Mouse (Mus musculus) fibroblast of lung, adult 2 months (primary cell): ENCODE measurements around the gene E330017A01Rik.
"Not testable (repeated sequence)": the region's sequence is repeated elsewhere in the genome, so short reads cannot be mapped to it uniquely, and the experiment has no call there.

ENCODE experiments used
- DNase-seq: peaks from one replicate; pipeline ENCODE4 v3.0.0-alpha.2; 2011; ENCODE audit warnings: low read depth

E330017A01Rik gene

DNA sequence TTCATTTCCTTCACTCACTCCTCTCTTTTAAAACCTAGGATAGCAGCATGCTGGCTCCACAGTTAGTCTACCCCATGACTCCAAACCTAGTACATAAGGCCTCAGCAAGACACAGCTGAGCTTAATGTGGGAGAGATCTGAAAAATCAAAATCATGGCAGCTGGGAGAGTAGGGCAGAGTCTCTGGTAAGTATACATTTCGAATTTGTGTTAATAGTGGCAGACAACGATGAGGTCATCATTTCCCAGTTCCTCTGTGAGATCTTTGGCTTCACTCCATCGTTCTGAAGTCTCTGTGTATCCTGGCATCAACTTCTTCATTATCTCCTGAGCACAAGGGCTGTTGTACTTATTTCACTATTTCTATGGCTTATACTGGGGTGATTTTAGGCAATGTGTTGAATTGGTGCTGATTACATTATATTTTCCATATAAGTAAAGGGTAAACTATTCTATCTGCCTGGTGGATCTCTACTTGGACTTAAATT is at the start of gene E330017A01Rik:
Gene E330017A01Rik, minus strand, starts transcription at position 51 of the 487 bp plus-strand sequence.
- DNase-seq = no peak

DNA sequence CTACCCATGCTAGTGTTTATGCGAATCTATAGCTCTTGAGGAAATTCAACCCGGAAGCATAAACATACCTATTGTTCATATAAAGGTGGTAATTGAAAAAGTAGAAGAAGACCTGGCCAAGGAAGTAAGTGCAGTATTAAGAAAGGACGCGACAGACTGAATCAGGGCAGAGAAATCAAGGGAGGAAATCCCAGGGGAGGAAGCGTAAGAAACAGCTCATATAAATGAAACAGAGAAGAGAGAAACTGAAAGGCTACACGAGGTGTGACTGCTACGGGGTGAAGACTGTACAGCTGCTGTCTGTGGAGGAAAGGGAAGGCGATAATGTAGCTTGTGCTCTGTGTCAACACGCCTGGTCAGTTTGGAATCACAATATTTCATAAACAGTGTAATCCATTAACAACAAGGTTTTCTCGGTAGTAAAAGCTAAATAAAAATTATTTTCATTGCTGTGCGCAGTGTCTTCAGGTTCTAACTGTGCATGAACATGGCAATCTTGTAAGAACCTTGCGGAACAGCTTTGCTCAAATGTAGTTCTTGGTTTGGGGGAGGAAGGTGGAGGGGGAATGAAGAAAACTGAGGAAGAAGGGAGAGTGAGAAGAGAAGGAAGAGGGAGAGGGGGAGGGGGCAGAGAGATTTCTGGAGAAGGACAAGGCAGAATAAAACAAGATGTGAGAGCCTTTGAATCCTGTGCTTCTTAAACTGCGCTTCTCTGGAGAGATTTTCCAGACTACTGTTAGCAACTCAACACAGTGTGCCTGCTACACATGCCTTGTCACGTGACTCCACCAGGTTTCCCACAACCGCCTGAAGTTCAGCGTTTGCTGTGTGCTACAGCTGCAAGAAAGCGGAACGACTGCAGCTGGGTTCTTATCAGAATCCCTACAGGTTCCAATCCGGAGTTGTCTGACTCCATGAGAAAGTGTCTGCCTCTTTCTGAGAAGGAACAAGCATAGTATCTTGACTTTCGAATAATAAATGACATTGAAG is 47.3 kb upstream of the E330017A01Rik start:
- DNase-seq = no peak

DNA sequence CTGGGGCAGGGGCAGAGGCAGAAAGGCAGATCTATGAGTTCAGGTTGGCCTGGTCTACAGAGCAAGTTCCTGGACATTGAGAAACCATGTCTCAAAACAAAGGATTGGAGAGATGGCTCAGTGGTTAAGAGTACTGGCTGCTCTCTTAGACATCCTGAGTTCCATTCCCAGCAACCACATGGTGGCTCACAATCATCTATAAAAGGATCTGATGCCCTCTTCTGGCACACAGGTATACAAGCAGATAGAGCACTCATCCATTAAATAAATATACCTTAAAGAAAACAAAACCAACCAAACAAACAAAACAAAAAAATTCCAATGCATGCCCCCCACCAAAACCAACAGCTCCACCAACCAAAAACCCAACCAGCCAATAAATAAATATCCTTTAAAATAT is 46.0 kb upstream of the E330017A01Rik start:
- no peak for DNase-seq

DNA sequence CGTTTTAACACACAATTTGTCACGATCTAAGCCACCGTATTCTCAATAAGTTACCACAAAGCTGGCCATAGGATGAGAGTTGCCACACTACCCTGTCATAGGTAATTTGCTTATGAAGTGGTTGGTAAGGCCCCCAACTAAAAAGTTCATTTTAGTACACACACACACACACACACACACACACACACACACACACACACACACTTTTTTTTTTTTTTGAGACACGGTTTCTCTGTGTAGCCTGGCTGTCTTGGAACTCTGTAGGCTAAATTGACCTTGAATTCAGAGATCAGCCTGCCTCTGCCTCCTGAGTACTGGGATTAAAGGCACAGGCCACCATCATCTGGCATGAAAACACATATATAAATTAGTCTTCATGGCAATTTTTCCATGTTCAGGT is 45.4 kb upstream of the E330017A01Rik start:
- no peak for DNase-seq

DNA sequence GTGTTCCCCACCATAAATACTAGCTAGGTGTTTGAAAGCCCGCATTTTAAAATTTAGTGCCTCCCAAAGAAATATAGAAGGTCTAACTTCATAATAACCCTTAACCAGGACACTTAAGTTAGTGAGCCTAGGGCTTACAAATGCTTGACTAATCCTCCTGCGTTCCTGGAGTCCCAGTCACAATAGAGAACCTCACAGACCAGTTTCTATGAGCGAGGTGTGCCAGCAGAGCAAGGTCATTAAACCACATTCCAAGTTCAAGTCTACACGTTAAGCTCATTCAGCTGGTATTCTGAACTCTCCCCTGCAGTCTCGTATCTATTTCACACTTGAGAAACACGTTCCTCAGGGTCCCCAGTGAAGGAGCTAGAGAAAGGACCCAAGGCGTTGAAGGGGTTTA is 44.3 kb upstream of the E330017A01Rik start:
- no peak for DNase-seq

DNA sequence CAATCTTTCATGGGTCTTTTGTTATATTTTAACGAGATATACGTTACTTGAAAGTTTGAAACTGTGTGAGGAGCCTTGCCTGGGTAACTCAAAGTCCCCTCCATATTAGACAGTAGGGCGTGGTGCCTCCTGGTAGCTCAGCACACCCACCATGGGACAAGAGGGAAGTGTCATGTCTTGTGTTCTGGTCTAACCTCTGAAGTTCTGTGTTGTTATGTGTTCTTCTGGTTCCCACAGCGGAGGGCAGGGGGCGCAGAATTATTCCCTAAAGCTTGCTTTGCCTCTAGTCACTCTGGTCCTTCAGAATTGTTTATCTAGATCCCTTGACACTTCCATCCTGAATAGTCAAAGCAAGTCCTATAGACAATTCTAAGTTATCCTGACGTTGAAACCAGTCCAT is 43.5 kb upstream of the E330017A01Rik start:
- no peak for DNase-seq

DNA sequence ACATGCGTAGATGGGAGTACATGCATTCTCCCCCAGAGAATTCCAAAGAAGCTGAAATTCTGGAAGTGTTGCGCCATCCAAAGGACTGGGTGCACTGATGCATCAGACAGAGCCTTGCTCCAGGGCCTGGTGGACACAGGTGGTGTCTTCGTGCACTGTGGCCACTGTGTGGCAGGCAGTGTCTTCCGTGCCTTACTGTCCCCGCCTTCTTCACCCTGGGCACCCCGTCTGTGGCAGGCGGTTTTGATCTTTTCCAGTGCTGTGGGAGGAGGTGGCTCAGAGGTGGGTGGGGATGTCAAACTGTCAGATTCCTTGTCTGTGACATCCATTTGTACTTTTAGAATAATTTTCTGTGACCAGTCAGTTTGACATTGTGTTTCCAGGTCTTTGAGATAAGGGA is 40.1 kb upstream of the E330017A01Rik start:
- no peak for DNase-seq

DNA sequence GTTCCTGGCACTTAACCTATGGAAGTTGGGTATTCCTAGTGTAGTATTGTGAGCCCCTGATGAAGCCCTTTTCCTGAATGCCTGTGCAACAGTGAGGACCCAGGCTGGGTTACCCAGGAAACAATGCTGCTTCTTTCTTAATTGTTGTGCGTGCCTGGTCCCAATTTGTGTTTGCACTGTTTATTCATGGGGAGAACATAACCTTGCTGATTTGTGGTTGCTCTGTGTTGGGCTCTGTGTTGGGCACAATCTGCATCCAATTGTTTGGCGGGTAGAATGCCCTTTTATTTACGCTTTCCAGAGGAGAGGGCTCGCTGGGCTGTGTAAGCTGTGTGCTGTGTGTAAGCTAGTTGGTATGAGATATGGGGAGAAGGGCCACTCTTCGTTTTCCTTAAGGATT is 39.0 kb upstream of the E330017A01Rik start:
- no peak for DNase-seq

DNA sequence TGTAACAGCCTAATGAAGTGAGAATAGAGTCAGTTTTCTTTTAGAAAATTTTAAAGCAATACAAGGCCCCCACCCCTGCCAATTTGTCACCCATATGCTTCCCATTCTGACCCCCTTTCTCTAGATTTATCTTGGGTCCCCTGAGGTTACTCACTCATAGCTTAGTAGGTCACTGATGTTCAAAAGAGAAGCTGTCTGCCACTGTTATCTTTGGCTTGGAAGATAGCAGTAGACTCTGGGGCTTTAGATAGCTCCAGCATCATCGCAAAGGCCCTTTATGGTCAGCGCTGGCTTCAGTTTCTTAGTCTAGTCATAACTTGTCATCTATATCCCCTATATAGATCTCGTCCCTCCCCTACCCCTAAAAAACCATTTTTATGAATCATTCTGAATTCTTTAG is 38.1 kb upstream of the E330017A01Rik start:
- no peak for DNase-seq

DNA sequence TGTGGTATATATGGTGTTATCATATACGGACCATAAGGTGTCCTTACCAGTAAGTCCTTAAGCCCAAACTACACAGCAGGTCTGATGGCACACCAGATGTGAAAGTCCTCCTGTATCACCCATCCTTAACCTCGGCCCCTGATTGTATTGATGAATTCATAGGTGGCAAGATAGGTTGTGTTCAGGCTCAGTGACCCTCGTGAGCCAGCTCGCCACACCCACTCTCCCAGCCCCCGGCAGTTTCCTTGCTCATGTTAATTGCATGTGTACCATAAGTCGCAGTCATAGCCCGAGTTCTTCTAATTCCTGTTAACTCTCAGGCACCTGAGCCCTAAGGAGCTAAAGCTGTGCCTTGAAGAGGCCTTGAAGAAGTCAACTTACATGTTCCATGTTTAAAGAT is 37.6 kb upstream of the E330017A01Rik start:
- no peak for DNase-seq

DNA sequence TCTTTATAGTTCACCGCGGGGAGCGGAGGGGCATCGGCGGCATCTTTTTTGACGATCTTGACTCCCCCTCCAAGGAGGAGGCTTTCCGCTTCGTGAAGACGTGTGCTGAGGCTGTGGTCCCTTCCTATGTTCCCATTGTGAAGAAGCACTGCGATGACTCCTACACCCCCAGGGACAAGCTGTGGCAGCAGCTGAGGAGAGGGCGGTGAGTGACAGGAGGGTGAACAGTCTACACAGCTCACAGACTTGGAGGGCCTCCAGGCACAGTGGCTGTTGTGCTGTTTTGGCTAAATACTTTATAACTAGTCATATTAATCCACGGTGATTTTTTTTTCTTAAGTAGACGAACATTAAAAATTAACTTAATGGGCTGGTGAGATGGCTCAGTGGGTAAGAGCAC is 36.7 kb upstream of the E330017A01Rik start:
- no peak for DNase-seq

DNA sequence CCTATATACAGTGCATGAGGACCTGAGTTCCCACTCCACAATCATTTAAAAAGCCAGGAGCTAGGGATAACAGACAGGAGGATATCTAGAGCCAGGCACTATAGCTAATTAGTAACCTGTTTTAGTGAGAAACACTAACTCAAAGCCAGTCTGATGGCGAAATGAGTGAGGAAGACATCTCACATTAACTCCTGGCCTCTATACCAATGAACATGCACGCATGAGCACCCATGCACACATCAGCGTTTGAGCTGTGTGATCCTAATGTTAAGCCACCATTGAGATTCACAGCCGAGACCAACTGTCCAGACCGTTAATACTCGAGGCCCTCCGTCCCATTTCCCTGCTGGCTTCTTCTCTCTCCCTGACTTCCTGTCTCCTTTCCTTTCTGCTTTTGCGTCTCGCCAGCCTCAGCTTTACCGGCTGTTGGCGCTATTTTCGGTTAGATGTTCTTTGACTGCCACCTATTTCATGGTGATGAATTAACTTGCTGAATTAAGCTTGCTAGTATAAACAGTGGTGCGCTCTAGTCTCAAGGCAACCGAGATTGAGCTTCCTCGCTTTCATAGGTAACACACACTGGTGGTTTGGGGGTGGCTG is 35.4 kb upstream of the E330017A01Rik start:
- no peak for DNase-seq

DNA sequence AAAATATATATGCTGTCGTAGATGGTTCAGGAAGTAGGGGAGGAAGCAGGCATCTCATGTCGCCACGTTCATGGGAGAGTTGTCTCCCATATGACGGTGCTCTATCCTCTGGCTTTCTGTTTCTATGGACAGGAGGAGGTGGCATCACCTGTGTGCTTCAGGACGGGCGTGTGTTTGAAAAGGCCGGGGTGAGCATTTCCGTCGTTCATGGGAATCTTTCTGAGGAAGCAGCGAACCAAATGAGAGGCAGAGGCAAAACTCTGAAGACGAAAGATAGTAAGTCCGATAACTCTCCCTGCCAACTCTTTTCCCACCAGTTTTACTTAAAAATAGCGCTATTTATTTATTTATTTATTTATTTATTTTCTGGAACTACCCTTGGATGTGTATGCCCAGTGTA is 33.9 kb upstream of the E330017A01Rik start:
- DNase-seq = no peak

DNA sequence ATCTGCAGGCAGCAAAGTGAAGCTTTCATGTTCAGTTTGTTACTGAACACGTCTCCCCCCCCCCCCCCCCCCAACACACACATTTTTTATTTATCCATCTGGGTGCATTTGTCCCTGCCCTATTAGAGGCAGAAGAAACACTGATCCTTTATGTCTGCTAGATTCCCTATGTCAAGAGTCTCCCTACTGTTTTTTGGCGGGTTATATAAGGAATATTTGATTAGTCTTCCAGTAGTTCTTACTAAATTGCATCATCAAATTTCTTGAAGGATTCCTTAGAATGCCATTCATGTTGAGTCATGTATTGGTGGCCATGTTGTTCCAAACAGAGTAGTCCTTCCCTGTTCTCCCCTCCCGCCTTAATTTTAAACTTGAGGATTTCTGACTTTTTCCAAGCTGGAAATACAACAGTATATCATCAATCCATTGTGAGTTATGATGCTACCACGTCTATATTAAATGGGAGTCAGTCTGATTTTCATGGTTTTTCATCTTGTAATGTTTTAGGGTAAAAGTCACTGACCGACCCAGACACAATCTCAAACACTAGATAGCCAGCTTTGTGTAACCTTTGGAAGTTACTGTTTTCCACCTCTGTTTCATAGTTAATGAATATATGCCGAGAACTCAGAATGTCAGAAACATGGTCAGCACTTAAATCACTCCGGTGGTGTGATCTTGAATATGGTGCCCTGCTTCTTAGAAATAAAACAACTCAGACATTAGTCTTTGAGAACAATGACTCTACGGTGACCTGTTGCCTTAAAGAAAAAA is 32.9 kb upstream of the E330017A01Rik start:
- no peak for DNase-seq

DNA sequence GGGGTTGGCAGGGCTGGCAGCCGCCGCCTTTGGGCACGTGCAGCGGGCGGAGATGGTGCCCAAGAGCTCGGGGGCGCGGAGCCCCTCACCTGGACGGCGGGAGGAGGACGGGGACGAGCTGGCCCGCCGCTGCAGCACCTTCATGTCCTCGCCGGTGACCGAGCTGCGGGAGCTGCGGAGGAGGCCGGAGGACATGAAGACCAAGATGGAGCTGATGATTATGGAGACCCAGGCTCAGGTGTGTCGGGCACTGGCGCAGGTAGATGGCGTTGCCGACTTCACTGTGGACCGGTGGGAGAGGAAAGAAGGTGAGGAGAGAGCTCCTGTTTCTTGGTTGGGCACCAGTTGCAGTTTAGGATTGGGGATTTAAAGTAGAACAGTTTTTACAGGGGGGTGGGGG is 32.1 kb upstream of the E330017A01Rik start:
- no peak for DNase-seq

DNA sequence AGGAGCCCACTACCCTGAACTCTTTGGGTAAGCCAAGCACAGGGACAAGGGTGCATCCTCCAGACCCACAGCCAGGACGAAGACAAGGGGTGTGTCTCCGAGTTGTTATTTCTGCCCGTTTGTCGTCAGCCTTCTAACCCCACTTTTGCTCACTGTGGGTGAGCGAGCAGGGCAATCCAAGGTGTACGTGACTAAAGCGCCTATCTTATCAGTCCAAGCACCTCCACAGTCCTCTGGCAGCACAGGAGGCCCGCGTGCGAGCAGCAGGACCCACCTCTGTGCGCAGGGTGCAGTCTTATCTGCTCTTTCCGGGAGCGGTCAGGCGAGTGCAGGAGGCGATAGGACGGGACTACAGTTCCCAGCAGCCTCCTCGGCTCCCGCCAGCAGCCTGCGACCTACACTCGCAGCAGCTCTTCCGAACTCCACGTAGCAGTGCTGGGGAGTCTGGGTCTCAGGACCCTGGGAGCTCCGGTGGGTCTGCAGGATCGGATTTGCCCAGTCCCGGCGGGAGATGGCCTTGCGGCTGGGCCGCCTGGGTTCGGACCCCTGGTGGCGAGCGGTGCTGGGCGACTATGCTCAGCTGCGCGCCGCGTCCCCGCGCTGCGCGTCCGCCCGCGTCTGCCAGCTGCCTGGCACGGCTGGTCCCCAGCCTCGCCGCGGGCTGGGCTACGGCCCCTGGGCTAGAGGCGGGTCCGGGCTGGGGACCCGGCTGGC is 31.5 kb upstream of the E330017A01Rik start, which contains the start of gene Cpox:
Gene Cpox, plus strand, starts transcription at position 376 of the 714 bp plus-strand sequence.
- peak; percentile 62 for DNase-seq

DNA sequence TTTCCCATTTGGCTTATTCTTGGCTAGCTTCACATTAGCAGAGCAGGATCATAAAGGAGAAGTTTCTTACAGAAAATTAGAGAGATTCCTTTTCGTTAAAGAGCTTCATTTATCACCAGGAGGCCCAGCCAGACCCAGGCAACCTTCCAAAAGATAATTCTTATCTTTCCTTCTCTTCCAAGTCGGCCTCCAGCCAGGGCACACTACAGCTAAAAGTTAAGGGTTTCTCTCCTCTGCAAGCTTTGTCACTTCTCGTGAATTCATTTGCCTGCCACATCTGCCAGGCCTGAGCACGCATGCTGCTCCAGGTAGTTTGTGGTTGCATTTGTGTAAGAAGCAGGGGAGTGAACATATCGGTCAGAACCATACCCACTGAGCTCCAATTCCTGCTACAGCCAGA is 30.7 kb upstream of the E330017A01Rik start:
- DNase-seq = no peak

DNA sequence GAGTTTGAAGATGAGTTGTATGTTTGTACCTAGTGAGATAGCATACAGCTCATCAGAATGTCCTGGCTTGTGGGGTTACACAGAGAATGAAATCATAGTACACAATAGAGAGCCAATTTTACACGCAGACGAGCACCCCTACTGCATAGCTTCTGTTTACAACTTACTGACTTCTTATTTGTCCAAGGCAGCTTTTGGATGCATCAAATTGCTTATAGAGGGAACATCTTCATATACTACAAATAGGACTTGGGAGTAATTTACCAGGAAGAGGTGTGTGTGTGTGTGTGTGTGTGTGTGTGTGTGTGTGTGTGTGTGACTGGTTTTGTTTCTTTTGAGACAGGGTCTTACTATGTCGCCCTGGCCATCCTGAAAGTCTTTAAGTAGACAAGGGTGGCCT is 30.0 kb upstream of the E330017A01Rik start:
- DNase-seq = no peak

DNA sequence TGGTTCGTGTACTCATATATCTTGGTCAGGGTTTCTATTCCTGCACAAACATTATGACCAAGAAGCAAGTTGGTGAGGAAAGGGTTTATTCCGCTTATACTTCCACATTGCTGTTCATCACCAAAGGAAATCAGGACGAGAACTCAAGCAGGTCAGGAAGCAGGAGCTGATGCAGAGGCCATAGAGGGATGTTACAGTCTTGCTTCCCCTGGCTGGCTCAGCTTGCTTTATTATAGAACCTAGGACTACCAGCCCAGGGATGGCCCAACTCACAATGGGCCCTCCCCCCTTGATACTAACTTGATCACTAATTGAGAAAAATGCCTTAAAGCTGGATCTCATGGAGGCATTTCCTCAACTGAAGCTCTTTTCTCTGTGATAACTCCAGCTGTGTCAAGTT is 28.1 kb upstream of the E330017A01Rik start:
- not testable (repeated sequence) for DNase-seq

DNA sequence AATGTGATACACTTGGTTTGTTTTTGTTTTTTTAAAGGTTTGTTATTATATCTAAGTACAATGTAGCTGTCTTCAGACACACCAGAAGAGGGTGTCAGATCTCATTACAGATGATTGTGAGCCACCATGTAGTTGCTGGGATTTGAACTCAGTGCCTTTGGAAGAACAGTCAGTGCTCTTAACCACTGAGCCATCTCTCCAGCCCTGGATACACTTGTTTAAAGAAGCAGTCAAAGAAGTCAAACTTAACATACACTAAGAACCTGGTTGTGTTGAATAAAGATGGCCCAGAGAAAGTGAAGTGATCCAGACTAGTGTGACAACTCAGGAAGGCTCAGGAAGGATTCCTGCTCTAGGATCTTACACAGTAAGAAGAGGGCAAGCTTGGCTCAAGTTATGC is 26.6 kb upstream of the E330017A01Rik start:
- not testable (repeated sequence) for DNase-seq

DNA sequence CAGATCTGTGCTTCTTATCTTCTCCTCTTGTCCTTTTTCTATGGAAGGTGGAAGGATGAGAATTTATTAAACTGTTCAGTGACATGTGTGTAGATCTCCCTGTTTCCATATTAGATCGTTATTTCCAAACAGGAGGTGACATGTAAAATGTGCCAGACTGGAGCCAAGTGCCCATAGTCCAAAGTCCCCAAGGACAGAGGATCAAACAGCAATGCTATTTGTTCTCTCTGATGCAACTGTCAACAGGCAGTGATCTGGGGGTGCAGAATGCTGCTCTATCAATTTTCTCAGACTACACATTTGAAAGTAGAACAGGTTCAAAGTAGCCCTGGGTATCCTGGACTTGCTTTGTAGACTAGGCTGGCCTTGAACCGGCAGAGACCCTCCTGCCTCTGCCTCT is 25.3 kb upstream of the E330017A01Rik start:
- no peak for DNase-seq

DNA sequence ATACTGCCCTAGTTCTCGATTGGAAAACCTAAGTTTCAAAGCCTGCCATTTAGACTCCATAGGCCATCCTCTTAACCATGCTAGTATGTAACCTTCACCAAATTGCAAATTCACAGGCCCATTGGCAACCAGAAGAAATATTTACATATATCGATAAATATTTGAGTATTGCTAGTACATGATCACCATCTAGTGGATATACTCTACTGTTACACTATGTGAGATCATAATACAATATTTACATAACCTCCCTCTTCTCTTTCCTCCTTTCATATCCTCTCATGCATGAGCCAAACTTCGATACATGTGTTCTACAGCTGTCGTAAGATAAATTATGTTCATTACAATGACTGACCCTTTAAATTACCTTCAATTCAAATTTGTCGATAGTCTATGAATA is 24.5 kb upstream of the E330017A01Rik start:
- no peak for DNase-seq
